Mouse (Mus musculus): ENCODE results near the gene Glis3.

GRCm38 (mm10) chr19:28608277-28608676 lies 71.6 kb downstream of the Glis3 start:
- TF ChIP-seq CTCF (IDR thresholded peaks at IDR 0.05; ENCODE audit: low read depth): no peak
- no peak for TF ChIP-seq EP300 (IDR thresholded peaks at IDR 0.05; ENCODE audit: low read depth)
